Mouse (Mus musculus) cerebellum, postnatal 4 days (tissue): ENCODE results near the gene Ankrd17.

Experiments used
- DNase-seq, 2 experiments: peaks; one replicate each; pipeline ENCODE4 v3.0.0; 2022; ENCODE audit warnings: low spot score in 2 of 2, mixed read lengths in 1 of 2

Ankrd17 gene

DNA sequence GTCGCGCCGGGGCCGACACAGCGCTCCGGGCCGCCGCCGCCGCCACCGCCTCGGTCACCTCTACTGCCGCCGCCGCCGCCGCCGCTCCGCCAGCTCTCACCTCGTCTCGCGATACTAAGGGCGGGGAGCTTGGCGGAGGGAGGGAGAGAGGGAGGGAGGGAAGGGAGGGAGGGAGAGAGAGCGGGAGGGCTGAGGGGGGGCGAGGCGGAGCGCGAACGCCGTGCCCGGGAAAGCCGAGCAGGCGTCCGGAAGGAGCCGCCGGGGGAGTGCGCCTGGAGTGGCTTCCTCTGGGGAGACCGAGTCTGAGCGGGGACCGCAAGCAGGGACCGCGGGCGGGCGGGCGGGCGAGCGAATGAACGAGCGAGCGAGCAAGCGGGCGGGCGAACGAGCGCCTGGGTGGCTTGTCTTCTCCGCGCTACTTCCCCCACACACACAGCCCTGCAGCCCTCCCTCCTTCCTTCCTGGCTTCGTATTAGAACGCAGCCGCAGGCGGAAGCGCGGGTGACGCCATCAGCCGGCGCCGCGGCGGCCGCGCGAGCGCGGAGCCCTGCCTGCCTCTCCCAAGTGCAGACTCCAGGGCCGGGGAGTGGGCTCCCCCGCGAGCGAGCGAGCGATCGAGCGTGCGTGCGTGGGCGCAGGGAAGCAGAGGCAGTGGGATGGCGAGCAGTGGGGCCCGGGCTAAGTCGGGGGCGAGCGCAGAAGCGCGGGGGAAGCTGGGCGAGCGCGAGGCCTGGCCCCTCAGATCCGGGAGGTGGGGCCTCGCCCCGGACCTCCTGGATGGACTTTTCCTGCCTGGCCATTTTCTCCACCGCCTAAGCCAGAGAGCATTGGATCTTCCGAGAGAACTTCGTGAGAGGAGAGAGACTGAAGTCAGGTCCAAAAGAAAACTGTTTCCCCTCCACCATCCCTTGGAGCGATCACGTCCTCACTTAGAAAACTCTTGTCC, at the start of gene Ankrd17:
Ankrd17 (minus strand) TSS at position 457 of the 946 bp plus-strand sequence.
- DNase-seq, result peak; percentile 74 to 89

DNA sequence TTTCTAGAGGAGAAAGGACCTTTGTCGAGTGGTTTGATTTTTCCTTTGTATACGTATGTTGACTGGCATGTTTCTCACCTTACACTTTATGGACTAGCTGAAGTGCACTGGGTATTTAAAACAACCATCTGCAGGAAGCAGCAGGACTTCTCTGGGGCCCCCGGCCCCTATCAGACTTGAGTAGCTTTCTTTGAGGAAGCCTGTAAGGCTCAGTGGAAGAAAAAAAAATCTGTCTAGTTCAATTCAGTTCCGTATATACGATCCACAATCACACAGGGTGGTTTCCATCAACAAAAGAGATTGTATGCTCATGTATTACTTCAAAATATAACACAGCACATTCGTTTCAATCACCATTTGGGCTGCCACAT, 48.5 kb upstream of the Ankrd17 start:
- no peak for DNase-seq

DNA sequence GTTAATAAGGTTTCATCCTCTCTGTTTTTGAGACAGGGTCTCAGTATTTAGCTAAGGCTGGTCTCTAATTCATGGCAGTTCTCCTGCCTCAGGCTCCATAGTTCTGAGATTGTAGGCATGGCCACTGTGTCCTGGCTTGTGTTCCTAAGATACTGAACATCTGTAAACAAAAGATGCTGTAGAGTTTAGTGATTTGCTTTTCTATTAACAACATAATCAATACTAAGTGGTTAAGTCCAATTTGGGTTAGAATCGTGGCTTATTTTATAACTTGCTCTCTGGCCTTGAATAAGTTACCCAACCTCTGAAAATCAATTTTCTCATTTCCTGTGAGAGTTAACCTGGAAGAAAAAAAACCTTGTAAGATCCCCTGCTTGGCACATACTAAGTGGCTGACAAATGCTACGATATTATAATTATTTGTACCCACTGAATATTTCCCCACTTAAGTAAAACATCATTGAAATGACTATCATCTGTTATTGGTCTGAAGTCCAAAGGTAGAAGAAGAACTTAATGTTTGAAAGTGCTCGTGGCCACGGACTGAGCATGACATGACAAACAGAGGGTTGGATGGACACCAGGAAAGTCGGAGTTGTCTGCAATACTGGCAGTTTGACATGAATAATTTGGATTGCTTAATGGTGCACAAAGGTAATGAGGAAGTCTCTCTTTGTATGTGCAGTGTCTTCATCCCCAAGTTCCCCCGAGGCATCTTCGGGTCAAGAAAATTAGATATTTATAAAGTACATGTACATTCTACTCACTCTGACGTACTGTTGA, 48.0 kb upstream of the Ankrd17 start:
- no peak for DNase-seq

DNA sequence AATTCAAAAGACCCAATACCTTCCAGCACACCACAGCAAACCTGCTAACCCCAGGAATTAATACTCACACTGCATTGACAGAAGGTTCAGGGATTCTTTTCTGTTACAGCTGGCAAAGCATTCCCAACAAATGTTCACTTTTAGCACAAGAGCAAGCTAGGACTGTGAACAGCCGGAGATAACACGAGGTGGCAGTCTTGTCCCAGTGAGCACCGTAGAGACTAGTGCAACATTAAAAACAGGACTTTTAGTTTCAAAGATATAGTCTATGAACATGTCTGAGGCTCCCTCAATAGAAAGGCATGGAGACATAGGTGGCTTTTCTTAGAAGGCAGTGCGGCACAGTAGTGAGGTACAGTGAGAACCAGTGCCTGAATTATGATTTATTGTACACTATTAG, 38.8 kb upstream of the Ankrd17 start:
- no peak for DNase-seq

DNA sequence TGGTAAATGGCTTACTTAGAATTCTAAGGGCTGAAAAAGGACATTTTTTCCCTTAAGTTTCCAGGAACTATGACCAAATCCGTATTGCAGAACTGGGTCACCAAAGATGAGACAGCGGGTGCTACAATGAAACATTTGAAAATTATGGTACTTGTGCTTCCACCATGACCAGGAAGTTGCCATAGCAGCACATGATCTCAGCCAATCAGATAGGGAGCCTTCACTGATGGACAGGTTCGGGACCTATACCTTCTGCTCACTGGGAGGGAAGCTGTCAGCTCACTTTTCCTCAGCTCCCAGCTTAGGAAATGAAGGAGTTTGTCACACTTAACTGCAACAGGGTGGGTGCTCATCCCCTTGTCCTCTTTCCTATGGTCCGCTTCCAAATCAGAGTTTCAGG, 30.4 kb upstream of the Ankrd17 start:
- no peak for DNase-seq

DNA sequence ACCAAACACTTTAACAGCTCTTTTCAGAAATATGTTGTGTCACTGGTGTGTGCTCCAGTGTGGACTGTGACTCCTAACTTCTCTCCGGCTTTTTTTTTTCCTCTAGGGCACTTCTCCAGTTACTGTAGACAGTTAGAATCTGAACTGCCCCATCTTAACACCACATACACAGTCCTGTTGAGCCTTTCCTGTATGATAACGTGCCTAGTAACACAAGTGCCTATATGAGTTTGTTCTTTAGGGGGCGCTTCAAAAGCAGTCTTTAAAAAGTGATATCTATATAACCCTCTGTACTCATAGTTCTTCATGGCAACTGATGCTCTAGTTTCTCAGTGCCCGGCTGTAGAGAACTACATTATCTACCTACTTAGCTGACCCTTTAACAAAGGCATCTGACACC, 27.9 kb upstream of the Ankrd17 start:
- DNase-seq, result no peak

DNA sequence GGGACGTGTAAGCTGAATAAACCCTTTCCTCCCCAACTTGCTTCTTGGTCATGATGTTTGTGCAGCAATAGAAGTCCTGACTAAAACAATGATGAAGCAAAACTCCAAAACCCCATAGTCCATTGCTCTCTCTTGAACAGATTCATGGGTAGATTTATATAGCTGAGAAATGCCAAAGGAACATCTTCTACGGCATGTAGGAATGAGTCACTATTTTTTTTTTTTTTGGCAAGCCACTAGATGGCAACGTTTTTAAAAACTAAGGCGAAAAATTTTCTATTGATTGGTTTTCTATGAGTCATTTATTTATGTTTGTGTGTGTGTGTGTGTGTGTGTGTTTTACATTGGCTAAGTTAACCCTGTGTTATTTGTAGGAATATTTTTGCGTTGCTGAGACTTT, 27.4 kb upstream of the Ankrd17 start:
- no peak for DNase-seq

DNA sequence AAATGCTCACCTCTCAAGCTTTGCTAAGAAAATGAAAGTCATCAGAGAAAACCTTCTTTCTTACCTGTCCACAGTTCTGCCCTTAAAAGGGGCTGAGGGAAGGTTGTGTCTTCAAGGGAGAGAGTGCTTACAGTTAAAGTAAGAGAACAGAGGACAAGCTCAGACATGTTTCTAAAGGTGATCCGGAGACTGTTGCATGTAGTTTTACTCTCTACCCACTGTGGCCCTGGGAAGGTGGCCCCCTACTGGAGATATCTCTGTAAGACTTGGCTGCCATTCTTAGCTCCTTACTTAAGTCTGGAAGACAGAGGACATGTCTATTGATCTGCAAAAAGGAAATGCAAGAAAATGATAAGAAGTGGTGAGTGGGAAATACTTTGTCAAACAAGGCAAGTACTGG, 16.7 kb upstream of the Ankrd17 start:
- DNase-seq, result no peak

DNA sequence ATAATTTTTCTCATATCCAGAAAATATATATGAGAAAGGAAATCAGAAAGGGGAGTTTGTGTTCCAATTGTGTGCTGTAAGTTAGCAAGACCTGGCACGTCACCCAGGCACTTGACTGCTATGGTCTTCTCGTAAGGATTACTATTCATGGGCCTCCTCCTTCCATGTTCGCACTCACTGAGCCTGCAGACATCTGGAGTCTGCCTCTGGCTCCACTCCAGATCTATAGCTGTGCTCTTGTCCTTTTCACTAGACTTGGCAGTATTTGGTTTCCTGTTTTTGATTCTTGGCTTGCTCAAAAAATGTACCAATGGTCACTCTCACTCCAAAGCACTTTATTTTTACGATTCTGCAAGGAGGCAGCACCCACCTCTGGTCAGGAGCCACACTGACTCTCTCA, 15.1 kb upstream of the Ankrd17 start:
- no peak for DNase-seq

DNA sequence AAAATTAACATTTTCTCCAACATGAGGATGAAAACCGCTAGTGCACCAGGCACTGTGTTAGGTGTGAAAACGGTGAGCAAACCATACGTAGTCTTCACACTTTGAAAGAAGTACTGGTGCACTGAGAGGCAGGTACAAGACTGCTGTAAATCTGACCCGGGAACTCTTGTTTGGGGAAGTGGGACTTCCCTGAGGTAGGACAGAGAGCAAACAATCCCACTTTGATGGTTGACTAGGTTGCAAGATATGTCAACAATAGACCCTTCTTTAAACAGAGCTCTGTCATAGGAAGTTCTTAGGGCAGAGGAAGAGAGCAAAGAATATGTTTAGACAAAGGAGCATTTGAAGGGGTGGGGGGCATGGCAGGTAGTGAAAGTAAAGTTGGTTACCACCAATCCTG, 7.3 kb upstream of the Ankrd17 start:
- DNase-seq, result no peak

DNA sequence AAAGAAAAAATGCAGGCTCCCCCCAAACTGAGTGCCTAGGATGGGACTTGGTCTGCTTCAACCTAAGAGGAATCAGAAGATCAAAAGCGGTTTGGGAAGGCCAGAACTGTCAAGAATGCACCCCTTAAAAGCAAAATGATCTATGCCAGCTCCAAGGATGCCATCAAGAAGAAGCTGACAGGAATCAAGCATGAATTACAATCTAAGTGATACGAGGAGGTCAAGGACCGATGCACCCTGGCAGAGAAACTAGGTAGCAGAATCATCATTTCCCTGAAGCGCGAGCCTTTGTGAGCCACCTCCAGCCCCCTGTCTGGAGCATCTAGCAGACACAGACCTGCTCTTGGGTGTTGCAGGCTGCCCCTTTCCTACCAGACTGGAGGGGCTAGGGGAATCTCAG, 4.0 kb upstream of the Ankrd17 start:
- no peak for DNase-seq

DNA sequence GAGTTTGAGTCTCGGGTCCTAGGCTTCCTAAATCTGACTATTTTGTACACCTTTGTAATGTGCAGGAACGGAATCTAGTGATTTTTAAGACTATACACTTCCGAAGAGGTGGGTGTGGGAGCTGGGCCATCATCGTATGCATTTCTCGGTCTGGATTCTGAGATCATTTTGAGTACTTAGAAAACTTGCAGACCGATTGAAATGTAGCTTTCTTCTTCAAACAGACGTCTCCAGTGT, 608 bp upstream of the Ankrd17 start, which contains the start of gene Gm9958:
Gm9958 (plus strand) TSS at position 138 of the 237 bp plus-strand sequence.
- DNase-seq, result no peak

DNA sequence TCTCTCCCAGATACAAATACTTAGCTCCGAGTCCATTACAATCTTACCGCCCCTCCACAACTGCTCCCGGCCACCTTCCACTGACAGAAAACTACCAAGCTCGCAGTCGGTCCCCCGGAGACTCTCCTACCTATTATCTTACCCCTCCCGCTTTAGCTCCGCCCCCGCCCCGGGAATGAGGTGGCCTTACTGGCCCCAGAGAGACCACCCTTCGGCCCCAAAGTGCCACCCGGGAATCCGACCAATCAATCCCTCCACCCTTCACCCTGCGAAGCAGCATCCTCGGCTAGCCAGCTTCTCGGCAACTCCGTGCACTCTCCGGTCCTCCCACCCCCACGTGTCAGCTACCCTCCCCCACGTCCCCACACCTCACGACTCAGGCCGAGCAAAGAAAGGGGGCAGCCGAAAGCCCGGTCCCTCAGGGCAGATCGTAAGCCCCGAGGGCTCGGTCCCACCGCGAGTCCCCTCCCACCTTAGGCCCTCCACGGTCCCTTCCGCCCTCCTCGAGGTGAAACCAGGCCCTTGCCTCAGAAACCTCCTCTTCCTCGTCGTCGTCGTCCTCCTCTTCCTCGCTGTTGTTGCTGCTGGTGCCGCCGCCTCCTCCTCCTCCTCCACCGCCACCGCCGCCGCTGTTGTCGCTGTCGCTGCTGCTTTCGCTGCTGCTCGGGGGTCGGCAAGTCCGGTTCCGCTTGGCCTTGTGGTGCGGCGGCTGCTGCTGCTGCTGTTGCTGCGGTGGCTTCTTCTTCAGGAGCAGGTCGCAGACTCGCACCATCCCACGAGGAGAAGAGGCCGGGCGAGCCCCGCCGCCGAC, 1.0 kb downstream of the Ankrd17 start:
- peak; percentile 22 to 38 for DNase-seq

DNA sequence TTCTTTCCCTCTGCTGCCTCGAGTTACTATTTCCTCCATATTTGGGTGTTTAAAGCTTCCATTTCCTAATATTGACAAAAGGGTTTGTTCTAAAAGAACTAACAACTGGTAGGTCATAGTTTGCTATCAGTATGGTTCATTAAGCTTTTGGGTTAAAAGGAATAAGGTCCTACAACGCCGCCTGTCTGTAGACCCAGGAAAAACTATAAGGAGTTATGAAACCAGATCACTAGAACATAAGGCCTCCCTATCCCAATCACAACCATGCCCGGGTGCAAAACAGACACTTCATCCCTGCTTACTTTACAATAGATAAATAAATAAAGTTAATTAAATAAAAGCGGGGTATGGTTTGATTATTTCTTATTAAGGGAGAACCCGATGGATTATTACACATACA, 1.9 kb downstream of the Ankrd17 start:
- peak in 1 of 2 experiments; percentile 44 for DNase-seq

DNA sequence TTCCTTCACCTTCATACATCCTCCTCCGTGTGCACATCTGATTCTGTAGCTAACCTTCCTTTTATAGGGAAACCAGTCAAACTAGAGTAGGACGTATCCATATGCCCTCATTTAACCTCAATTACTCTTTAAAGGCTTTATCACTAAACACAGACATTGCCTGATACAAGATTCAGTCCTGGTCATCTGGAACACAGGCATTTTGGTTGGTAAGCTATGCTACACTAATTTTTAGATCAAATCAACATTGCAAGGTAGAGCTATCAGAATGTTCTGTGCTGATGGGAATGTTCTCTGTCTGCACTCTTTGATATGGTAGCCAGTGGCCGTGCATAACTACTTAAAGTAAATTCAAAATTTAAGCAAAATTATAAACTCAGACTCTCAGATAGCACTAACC, 10.6 kb downstream of the Ankrd17 start:
- no peak for DNase-seq

DNA sequence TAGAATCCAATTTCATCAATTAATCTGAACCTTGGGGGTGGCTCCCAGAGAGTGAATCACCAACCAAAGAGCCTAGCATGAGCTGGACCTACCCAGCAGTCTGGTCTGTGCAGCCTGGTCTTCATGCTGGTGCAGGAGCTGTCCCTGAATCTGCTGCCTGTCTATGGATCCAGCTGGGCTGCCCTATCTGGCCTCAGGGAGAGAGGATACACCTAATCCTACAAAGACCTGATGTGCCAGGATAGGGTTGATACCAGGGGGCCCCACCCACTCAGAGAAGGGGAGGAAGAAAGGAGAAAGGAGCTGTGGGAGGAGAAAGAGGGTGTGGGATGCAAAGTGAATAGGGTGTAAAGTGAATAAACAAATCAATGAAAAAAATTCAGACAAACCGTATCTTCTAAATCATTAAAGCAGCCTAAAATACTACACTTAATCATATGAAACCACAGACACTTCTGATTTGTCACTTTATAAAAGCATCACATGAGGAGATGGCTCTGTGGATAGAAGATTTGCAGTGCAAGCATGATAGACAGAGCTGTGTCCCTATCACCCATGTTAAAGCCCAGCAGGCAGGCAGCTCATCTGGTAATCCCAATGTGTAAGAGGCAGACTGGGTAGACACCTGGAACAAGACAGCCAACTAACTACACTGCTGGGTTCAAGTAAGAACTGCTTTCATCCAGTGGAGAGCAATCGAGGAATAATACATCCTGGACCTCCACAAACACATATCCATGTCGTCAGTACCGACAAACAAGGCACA, 12.6 kb downstream of the Ankrd17 start:
- no peak for DNase-seq

DNA sequence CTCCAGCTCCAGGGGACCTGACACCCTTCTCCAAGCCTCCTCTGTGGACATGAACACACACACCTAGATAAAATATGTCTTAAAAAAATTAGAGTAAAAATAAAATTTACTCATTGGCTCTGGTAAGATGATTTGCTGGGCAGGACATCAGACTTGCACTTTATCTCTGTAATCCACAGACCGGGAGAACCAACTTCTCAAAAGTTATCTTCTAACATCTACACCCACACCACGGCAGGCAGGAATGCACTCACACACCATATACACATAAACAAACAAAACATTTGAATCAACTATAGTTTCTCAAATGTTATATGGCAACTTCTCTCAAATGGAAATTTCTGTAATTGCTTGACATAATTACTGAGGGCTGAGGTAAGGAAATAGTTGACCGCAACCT, 19.5 kb downstream of the Ankrd17 start:
- no peak for DNase-seq

DNA sequence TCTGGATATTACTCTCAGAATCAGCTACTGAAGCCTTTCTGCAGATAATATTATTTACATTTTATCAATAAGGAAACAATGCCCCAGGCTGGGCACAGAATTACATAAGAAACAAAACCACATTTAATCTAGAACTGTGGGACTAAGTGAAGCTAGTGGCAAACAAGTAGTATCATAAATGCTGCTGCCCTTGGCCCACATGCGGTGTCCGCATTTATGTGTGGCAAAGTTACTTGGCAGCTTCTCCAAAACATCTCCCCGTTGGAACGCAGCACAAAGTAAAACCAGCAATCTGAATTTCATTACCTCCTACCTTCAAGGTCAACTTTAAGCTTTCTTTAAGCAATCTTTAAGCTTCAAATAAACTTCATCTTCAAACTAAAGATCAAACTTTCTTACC, 25.5 kb downstream of the Ankrd17 start:
- no peak for DNase-seq

DNA sequence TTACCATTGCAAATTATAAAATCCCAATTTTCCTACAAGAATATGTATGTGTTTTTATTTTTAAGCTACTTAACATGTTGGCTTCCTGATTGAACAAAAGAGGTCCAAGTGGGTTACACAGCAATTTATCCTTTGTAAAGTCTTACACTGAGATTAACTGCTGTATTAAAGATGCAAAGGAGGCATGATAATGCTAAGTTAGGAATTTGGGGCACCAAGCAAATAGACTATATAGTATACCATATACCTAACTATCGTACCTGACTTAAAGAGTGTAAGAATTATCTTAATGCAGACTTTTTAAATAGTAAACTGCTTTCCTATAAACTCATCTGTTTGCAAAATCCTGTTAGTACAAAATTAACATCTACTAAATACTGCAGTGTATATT, 26.4 kb downstream of the Ankrd17 start:
- no peak for DNase-seq

DNA sequence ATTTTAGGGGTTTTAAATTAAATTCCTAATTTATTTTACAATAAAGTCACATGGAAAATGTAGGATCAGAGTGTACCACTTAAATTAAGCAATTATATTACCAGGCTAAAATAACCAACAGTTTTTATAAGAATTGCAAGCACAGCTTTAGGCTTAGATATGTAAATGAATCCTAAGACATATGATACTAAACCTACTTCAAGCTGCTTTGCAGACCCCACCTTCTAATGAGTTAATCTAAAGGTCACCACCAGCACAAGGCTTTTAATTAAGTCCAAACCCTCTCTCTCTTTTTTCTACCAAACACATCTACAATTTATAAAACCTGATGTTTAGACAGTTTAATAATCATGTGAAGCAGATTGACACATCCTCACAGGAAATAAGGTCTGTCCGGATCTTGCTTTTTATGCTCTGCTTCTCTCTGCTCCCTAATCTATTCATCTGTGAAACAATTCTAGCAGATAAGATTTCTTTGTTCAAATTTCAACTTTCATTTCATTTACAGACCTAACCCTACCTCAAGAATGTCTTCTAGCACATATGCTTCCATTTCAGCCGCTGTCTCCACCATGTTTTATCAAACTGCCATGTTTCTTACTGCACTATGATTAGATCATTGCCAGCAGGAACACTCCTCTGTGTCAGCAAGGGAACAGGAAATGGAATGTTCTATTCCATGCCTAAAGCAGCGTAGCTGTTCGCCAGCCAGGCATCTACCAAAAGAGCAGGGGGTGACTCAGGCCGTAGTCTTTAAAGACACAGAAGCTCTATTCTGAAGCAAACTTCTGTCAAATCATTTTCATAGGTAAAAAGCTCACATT, 27.0 kb downstream of the Ankrd17 start:
- peak in 1 of 2 experiments; percentile 29 for DNase-seq
